Mouse (Mus musculus): Measurements from ENCODE around the gene Yipf1. TPM values are rescaled to one million over a fixed set of nuclear protein-coding genes. Genes with fewer than 3 reads are reported as not detected.

Yipf1 gene
- polyA plus RNA-seq, 2 experiments = 11.9 to 23.0 TPM

GRCm38 (mm10) chr4:107285446-107286200 is 28.5 kb upstream of the Yipf1 start:
- no peak overlapping the region for H3K9ac ChIP-seq (replicated peaks)
- H3K27me3 ChIP-seq (ENCODE audit: control insufficient read depth, insufficient read depth, low read length) = no peaks in the 10 kb centered on the region
- TF ChIP-seq EP300 (IDR thresholded peaks at IDR 0.05; ENCODE audit: low read depth) (no peak), CTCF (IDR thresholded peaks at IDR 0.05; ENCODE audit: low read depth) (no peak)
- H3K4me1 ChIP-seq (replicated peaks; ENCODE audit: control insufficient read depth in 2 of 2, insufficient read depth in 2 of 2, low read length in 1 of 2) = no peaks in the 10 kb centered on the region
- ATAC-seq (ENCODE audit: insufficient read depth) (no peak), DNase-seq (ENCODE audit: low read depth in 3 of 3, low spot score in 3 of 3) (peak in 1 of 3 experiments; percentile 17)
- no peak overlapping the region for H3K4me2 ChIP-seq (ENCODE audit: low read depth)
- H3K4me3 ChIP-seq (ENCODE audit: insufficient read depth in 1 of 2, low read depth in 2 of 2, low read length in 2 of 2) = no peak overlapping the region
- H3K9me3 ChIP-seq (ENCODE audit: control insufficient read depth, low read length) = no peaks in the 10 kb centered on the region
- no peaks in the 10 kb centered on the region for H3K36me3 ChIP-seq (replicated peaks; ENCODE audit: control insufficient read depth, insufficient read depth, low read depth)
- 56% methylated on average over 3 of the region's 3 CpGs for WGBS (ENCODE audit: insufficient replicate concordance)
- H3K27ac ChIP-seq = no peak overlapping the region

GRCm38 (mm10) chr4:107286386-107286785 is 27.8 kb upstream of the Yipf1 start:
- no peak overlapping the region for H3K9ac ChIP-seq (replicated peaks)
- ATAC-seq (ENCODE audit: insufficient read depth) (no peak), DNase-seq (ENCODE audit: low read depth in 3 of 3, low spot score in 3 of 3) (no peak)
- WGBS (ENCODE audit: insufficient replicate concordance) = 75% methylated on average over 8 of the region's 8 CpGs
- no peaks in the 10 kb centered on the region for H3K4me1 ChIP-seq (replicated peaks; ENCODE audit: control insufficient read depth in 2 of 2, insufficient read depth in 2 of 2, low read length in 1 of 2)
- H3K4me3 ChIP-seq (ENCODE audit: insufficient read depth in 1 of 2, low read depth in 2 of 2, low read length in 2 of 2) = no peak overlapping the region
- no peak for TF ChIP-seq CTCF (IDR thresholded peaks at IDR 0.05; ENCODE audit: low read depth)
- TF ChIP-seq EP300 (IDR thresholded peaks at IDR 0.05; ENCODE audit: low read depth) = no peak
- no peaks in the 10 kb centered on the region for H3K36me3 ChIP-seq (replicated peaks; ENCODE audit: control insufficient read depth, insufficient read depth, low read depth)
- H3K27ac ChIP-seq = no peak overlapping the region
- no peaks in the 10 kb centered on the region for H3K27me3 ChIP-seq (ENCODE audit: control insufficient read depth, insufficient read depth, low read length)
- no peaks in the 10 kb centered on the region for H3K9me3 ChIP-seq (ENCODE audit: control insufficient read depth, low read length)
- H3K4me2 ChIP-seq (ENCODE audit: low read depth) = no peak overlapping the region

DNA sequence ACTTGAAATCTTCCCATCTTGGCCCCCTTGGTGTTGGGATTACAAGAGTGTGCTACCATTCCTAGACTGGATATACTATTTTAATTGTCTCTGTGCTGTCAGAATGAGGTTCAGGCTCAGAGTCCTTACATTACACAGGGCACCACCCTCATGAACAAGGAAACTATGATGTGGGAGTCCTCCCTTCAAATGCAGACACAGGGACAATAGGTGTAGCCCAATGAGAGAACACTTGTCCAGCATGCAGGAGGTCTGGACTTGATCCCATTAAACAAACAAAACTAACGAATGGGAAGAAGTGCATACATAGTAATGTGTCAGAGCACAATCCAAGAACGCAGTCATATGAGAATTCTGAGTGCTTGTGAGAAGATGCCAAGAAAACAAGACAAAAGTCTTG is 26.6 kb upstream of the Yipf1 start:
- Histone ChIP-seq H3K4me1 (replicated peaks; ENCODE audit: control insufficient read depth in 2 of 2, insufficient read depth in 2 of 2, low read length in 1 of 2) (no peaks in the 10 kb centered on the region), H3K36me3 (replicated peaks; ENCODE audit: control insufficient read depth, insufficient read depth, low read depth) (no peaks in the 10 kb centered on the region), H3K27me3 (ENCODE audit: control insufficient read depth, insufficient read depth, low read length) (no peaks in the 10 kb centered on the region), H3K27ac (no peak overlapping the region), H3K4me2 (ENCODE audit: low read depth) (no peak overlapping the region), H3K4me3 (ENCODE audit: insufficient read depth in 1 of 2, low read depth in 2 of 2, low read length in 2 of 2) (no peak overlapping the region), H3K9ac (replicated peaks) (no peak overlapping the region), H3K9me3 (ENCODE audit: control insufficient read depth, low read length) (no peaks in the 10 kb centered on the region)
- WGBS (ENCODE audit: insufficient replicate concordance) = 66% methylated on average over 2 of the region's 2 CpGs
- TF ChIP-seq CTCF (IDR thresholded peaks at IDR 0.05; ENCODE audit: low read depth) = no peak
- no peak for TF ChIP-seq EP300 (IDR thresholded peaks at IDR 0.05; ENCODE audit: low read depth)
- DNase-seq (ENCODE audit: low read depth in 3 of 3, low spot score in 3 of 3) = no peak
- no peak for ATAC-seq (ENCODE audit: insufficient read depth)

DNA sequence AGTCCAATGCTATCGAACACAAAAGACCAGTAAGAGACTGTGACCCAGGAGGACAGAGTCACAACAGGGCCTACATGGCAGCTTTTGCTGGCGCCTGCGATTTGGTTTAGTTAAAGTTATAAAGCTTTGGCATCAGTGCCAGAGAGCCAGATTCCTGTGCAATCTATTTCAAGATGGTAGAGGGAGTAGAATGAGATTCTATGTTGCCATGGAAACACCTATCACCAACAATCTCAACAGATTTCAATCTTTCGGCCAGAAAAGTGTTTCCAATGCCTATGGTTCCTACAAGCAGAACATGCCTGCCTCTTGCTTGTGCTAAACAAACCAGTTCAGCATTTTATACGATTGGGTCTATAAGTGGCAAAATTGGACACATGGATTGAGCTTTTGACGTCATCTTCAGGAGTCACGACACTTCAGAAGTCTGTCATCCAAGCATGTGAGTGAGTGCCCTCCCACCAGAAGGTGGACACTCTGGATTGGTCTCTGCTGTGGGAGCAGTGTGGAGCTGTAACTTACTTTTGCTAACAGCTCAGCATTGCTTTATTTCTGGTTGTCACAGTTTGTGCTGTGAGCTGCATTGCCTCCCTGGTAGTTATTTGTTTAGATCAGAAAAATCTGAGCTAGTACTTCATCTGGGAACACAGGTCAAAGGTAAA is 22.4 kb upstream of the Yipf1 start:
- H3K9ac ChIP-seq (replicated peaks) = no peak overlapping the region
- DNase-seq (ENCODE audit: low read depth in 3 of 3, low spot score in 3 of 3) (no peak), ATAC-seq (ENCODE audit: insufficient read depth) (no peak)
- no peak overlapping the region for H3K4me2 ChIP-seq (ENCODE audit: low read depth)
- no peaks in the 10 kb centered on the region for H3K4me1 ChIP-seq (replicated peaks; ENCODE audit: control insufficient read depth in 2 of 2, insufficient read depth in 2 of 2, low read length in 1 of 2)
- no peaks in the 10 kb centered on the region for H3K36me3 ChIP-seq (replicated peaks; ENCODE audit: control insufficient read depth, insufficient read depth, low read depth)
- H3K27ac ChIP-seq = no peak overlapping the region
- no peak for TF ChIP-seq CTCF (IDR thresholded peaks at IDR 0.05; ENCODE audit: low read depth)
- no peak for TF ChIP-seq EP300 (IDR thresholded peaks at IDR 0.05; ENCODE audit: low read depth)
- H3K4me3 ChIP-seq (ENCODE audit: insufficient read depth in 1 of 2, low read depth in 2 of 2, low read length in 2 of 2) = no peak overlapping the region
- 67% methylated on average over 7 of the region's 7 CpGs for WGBS (ENCODE audit: insufficient replicate concordance)
- no peaks in the 10 kb centered on the region for H3K27me3 ChIP-seq (ENCODE audit: control insufficient read depth, insufficient read depth, low read length)
- H3K9me3 ChIP-seq (ENCODE audit: control insufficient read depth, low read length) = no peaks in the 10 kb centered on the region

DNA sequence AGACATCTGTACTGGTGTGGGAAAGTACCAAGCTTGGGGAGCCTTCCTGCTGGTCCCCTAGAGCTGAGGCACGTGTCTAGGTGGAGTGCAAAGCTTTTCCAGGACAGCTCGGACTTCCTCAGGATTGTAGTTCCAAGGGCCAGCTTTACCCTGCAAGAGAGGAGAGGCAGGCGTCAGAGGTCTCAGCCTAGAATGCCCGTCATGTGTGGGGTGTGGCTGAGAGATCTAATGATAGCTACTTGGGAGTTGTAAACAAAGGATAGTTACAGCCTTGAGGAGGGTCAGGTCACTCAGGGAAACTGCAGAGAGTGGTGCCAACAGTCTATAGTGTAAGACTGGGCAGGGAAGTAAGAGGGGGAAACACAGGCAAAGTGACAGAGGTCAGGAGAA is 21.9 kb upstream of the Yipf1 start:
- H3K4me2 ChIP-seq (ENCODE audit: low read depth) = no peak overlapping the region
- no peaks in the 10 kb centered on the region for H3K27me3 ChIP-seq (ENCODE audit: control insufficient read depth, insufficient read depth, low read length)
- H3K36me3 ChIP-seq (replicated peaks; ENCODE audit: control insufficient read depth, insufficient read depth, low read depth) = no peaks in the 10 kb centered on the region
- no peak for TF ChIP-seq CTCF (IDR thresholded peaks at IDR 0.05; ENCODE audit: low read depth)
- TF ChIP-seq EP300 (IDR thresholded peaks at IDR 0.05; ENCODE audit: low read depth) = no peak
- ATAC-seq (ENCODE audit: insufficient read depth) = no peak
- H3K4me1 ChIP-seq (replicated peaks; ENCODE audit: control insufficient read depth in 2 of 2, insufficient read depth in 2 of 2, low read length in 1 of 2) = no peaks in the 10 kb centered on the region
- no peak overlapping the region for H3K27ac ChIP-seq
- no peak for DNase-seq (ENCODE audit: low read depth in 3 of 3, low spot score in 3 of 3)
- no peak overlapping the region for H3K4me3 ChIP-seq (ENCODE audit: insufficient read depth in 1 of 2, low read depth in 2 of 2, low read length in 2 of 2)
- WGBS (ENCODE audit: insufficient replicate concordance) = 20% methylated on average over 4 of the region's 4 CpGs
- no peaks in the 10 kb centered on the region for H3K9me3 ChIP-seq (ENCODE audit: control insufficient read depth, low read length)
- H3K9ac ChIP-seq (replicated peaks) = no peak overlapping the region

All from liver, embryonic 14.5 days (tissue).